Mouse (Mus musculus) testis, adult 2 months (tissue): Measurements from ENCODE around the gene Hdac6. TPM values are rescaled to one million over a fixed set of nuclear protein-coding genes. Genes with fewer than 3 reads are reported as not detected.

Experiments used
- H3K27ac ChIP-seq: fragments of 200-500 bp; 2 replicates; pipeline ENCODE4 v1.5.1; 2012; ENCODE audit warnings: low read depth, low read length; ENCODE audit not compliant: control insufficient read depth, insufficient read depth
- H3K27me3 ChIP-seq: fragments of 200-500 bp; 2 replicates; pipeline ENCODE4 v1.6.1; 2012; ENCODE audit warnings: mild to moderate bottlenecking, low read length, moderate library complexity; ENCODE audit not compliant: control insufficient read depth, insufficient read depth
- H3K36me3 ChIP-seq: fragments of 200-500 bp; 2 replicates; pipeline ENCODE4 v1.6.1; 2012; ENCODE audit warnings: mild to moderate bottlenecking, low read length; ENCODE audit not compliant: control insufficient read depth, insufficient read depth
- H3K4me1 ChIP-seq: fragments of 200-500 bp; 2 replicates; pipeline ENCODE4 v1.6.1; 2012; ENCODE audit warnings: low read length; ENCODE audit not compliant: control insufficient read depth, insufficient read depth
- H3K4me3 ChIP-seq: fragments of 200-500 bp; 2 replicates; pipeline ENCODE4 v1.5.1; 2012; ENCODE audit warnings: low read depth, mild to moderate bottlenecking, low read length, moderate library complexity, mixed read lengths; ENCODE audit not compliant: control insufficient read depth
- CTCF ChIP-seq: fragments of 200-500 bp; IDR thresholded peaks from 2 replicates; pipeline ENCODE4 v1.5.1; 2012; ENCODE audit warnings: low read depth, mild to moderate bottlenecking, inconsistent platforms, low read length, moderate library complexity; ENCODE audit not compliant: control insufficient read depth, insufficient read depth, insufficient replicate concordance
- POLR2A ChIP-seq: fragments of 200-500 bp; IDR thresholded peaks from 2 replicates; pipeline ENCODE4 v1.6.1; 2012; ENCODE audit warnings: low read depth, mild to moderate bottlenecking, inconsistent platforms, low read length, moderate library complexity; ENCODE audit not compliant: control insufficient read depth
- polyA plus RNA-seq: library from polyadenylated mRNA; depleted of rRNA; stranded (reverse); fragments of >200 nt; gene quantifications from 2 replicates; pipeline ENCODE4 v1.2.3, GENCODE M21; 2012

Hdac6 gene
- polyA plus RNA-seq, 1 experiment, result 63.1 TPM

- Histone ChIP-seq H3K27me3 (no peaks in the 10 kb centered on the region), H3K36me3 (no peaks in the 10 kb centered on the region), H3K27ac (no peak overlapping the region), H3K4me3 (no peak overlapping the region), H3K4me1 (peaks cover 9% of the 10 kb centered on the region)
- TF ChIP-seq CTCF (no peak), POLR2A (no peak)
These were observed 2.1 kb downstream of the Hdac6 start for GRCm38 (mm10) chrX:7945618-7946017.

- H3K36me3 ChIP-seq, result no peaks in the 10 kb centered on the region
- H3K27ac ChIP-seq, result no peak overlapping the region
- no peaks in the 10 kb centered on the region for H3K4me1 ChIP-seq
- TF ChIP-seq POLR2A, result no peak
- no peak for TF ChIP-seq CTCF
- H3K4me3 ChIP-seq, result no peak overlapping the region
- H3K27me3 ChIP-seq, result no peaks in the 10 kb centered on the region
These were observed 10.0 kb downstream of the Hdac6 start for GRCm38 (mm10) chrX:7937667-7938066.

- Histone ChIP-seq H3K4me3 (no peak overlapping the region), H3K4me1 (no peaks in the 10 kb centered on the region), H3K36me3 (no peaks in the 10 kb centered on the region), H3K27me3 (no peaks in the 10 kb centered on the region), H3K27ac (no peak overlapping the region)
- no peak for TF ChIP-seq POLR2A
- no peak for TF ChIP-seq CTCF
These were observed 10.8 kb downstream of the Hdac6 start for GRCm38 (mm10) chrX:7936874-7937273.

GRCm38 (mm10) chrX:7928270-7928790, 19.4 kb downstream of the Hdac6 start, which contains the start of gene Eras:
TSS of gene Eras (minus strand) at chrX:7928607.
- Histone ChIP-seq H3K4me3 (peak within 1 kb of the TSS; percentile 29), H3K36me3 (no peaks in the 10 kb centered on the region), H3K4me1 (peaks cover 12% of the 10 kb centered on the region), H3K27me3 (no peaks in the 10 kb centered on the region), H3K27ac (no peak within 1 kb of the TSS; the same call in 1 of the 2 replicates)
- TF ChIP-seq CTCF, result no peak
- no peak for TF ChIP-seq POLR2A

GRCm38 (mm10) chrX:7927116-7927515, 20.6 kb downstream of the Hdac6 start:
- no peaks in the 10 kb centered on the region for H3K36me3 ChIP-seq
- no peak overlapping the region for H3K27ac ChIP-seq
- no peak for TF ChIP-seq POLR2A
- TF ChIP-seq CTCF, result no peak
- peaks cover 15% of the 10 kb centered on the region for H3K4me1 ChIP-seq
- H3K27me3 ChIP-seq, result no peaks in the 10 kb centered on the region
- H3K4me3 ChIP-seq, result peak overlapping the region; percentile 29

GRCm38 (mm10) chrX:7926266-7926665, 21.4 kb downstream of the Hdac6 start:
- Histone ChIP-seq H3K36me3 (no peaks in the 10 kb centered on the region), H3K27ac (no peak overlapping the region), H3K4me3 (no peak overlapping the region), H3K4me1 (peaks cover 18% of the 10 kb centered on the region), H3K27me3 (no peaks in the 10 kb centered on the region)
- no peak for TF ChIP-seq POLR2A
- no peak for TF ChIP-seq CTCF

- TF ChIP-seq CTCF (no peak), POLR2A (no peak)
- peak overlapping the region; percentile 55 for H3K4me3 ChIP-seq
- H3K27me3 ChIP-seq, result no peaks in the 10 kb centered on the region
- peak overlapping the region; percentile 6; the same call in 1 of the 2 replicates for H3K27ac ChIP-seq
- no peaks in the 10 kb centered on the region for H3K36me3 ChIP-seq
- peaks cover 7% of the 10 kb centered on the region for H3K4me1 ChIP-seq
These were observed 25.7 kb downstream of the Hdac6 start for GRCm38 (mm10) chrX:7922032-7922431.
